Mouse (Mus musculus): Measurements from ENCODE around the gene Ttbk2.

The Ttbk2 gene

DNA sequence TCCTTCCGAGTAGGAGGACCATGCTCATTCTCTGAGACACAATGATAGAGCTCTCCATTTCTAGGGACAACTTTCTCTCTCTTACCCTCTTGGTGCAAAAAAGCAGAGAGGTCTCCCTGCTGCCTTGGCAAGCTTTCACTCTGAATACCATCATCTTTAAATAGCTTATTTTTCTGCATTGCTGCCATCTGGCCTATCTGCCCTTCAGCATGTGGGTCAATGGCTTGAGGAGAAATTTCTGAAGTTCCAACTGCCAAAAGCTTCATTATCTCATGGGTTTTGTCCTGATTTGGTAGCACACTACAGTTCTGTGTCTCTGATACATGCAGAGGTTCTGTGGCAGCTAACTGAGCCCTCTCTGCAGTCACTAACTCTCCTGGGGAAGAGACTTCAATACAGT is 104.9 kb downstream of the Ttbk2 start:
- no peak for DNase-seq (ENCODE audit: low spot score)

- DNase-seq (ENCODE audit: low spot score) = no peak
Observed at GRCm38 (mm10) chr2:120731877-120732530, 118.4 kb downstream of the Ttbk2 start.

DNA sequence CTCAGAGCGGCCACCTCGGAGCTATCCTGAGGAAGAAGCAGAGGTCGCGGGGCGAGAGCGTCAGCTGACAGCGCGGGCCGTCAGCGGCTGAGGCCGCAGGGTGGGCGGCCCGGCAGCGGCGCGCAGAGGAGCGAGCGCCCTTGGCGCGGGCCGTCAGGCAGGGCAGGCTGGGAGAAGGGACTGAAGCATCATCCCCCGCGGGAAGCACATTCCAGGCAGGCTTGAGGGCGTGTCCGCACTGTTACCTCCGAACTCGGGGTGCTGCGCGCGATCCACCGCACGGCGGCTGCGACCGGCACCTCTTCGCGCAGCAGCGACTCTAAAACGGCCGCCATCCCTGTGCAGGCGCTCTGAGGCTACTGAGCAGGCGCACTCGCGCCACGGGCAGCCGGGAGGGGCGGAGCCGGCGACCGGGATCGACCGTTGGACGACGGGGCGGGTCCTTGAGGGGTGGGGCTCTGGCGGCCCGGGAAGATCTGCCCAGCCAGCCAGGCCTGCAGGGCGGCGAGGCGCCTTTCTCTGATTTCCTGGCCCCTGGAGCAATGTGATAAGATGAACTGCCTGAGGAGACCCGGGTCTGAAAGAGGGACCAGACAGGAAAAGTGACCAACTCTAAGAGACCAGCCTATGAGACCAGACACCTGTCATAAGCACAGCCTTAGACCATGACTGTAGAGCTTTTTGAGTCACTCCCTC is 119.1 kb downstream of the Ttbk2 start:
- DNase-seq (ENCODE audit: low spot score) = peak; percentile 91

DNA sequence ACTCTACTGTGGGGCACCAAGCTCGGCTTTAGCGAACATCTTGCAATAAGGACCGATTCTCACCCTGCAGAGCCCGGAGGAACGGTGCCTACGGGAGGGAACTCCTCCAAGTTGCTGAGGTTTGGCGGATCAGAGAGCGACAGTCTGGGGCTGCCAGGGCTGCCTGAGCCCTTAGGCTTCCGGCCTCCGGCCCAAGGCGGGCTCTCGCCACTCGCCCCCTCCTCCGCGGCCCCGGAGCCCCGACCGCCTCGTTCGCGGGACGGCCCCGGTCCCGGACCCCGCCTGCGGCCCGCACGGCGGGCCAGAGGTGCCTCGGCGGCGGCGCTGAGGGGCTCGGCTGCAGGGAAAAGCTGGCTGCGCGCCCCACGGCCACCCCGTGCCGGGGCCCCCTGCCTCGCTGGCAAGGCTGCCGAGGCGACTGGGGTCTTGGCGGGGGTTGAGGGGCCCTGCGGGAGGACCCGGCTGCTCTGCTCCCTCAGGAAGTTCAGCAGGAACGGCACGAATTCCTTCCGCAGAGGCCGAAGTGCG is 119.7 kb downstream of the Ttbk2 start:
- no peak for DNase-seq (ENCODE audit: low spot score)

DNA sequence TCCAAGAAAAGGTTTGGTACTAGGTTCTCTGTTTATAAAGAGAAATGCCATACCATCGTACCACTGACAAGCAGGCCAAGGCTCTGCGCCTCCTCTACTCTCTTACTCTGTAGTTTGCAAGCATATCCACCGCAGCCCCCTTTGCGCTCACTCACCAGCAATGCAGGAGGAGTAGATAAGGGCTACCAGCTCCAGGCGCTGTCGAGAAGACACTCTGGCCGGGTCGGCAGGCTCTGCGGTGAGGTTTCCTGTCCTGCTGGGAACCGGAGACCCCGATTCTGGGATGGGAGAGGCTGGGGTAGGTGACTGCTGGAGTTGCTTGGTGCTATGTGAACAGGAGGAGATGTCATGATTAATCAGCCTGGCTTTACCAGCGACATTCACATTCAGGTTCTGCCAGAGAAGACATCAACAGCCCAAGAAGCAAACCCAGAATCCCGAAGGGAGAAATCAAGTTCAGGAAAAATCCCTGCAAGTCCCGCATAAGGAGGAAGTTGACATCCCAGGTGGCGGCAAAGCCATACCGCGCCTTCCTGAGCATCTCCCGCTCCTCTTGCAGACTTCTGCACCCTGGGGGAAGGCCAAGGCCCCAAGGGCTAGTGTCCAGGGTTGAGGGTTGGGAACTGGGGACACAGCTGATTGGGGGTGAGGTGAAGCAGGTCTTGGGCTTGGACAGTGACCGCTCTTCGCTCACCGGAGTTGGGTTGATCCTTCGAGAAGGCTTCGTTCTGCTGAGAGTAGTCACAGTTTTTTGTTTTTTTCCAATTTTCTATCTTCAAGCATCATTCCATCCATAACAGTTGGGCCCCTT is 120.4 kb downstream of the Ttbk2 start:
- DNase-seq (ENCODE audit: low spot score) = no peak

GRCm38 (mm10) chr2:120724176-120724575 is 126.2 kb downstream of the Ttbk2 start:
- DNase-seq (ENCODE audit: low spot score) = no peak

GRCm38 (mm10) chr2:120723621-120724020 is 126.8 kb downstream of the Ttbk2 start:
- DNase-seq (ENCODE audit: low spot score) = no peak

DNA sequence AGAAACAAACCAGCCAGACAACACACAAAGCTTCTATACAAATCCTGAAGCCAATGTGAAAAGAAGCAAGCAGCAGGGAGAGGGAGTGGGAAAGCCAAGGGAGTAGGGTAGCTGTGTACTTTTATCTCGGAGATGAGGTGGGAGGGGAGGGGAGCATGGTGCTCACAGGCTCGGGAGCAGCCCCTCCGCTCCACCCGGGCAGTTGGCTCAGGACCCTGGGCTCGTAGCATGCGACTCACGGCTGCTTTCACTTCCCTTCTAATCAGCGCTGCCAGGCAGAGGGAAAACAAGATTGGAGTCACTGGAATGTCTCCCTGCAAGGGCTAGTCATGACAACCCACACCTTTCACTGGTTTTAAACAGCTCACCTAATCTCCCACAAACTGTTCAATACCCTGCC is 127.9 kb downstream of the Ttbk2 start:
- DNase-seq (ENCODE audit: low spot score) = no peak

DNA sequence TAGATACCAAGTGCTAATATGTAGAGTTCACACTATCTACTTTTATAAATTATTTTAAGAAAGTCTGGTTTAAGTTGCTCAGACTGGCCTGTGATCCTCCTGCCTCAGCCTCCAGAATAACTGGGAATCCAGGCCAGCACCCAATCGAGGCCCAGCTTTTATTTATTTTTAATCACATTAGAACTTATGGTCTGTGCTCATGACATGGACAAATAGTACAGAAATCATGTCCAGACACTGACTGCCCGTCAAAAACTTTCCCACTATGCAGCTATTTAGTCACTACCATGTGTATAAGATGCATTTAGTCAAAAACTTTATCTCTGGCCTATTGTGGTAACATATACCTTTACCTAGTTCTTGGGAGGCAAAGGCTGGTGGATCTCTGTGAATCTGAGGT is 128.5 kb downstream of the Ttbk2 start:
- no peak for DNase-seq (ENCODE audit: low spot score)

DNA sequence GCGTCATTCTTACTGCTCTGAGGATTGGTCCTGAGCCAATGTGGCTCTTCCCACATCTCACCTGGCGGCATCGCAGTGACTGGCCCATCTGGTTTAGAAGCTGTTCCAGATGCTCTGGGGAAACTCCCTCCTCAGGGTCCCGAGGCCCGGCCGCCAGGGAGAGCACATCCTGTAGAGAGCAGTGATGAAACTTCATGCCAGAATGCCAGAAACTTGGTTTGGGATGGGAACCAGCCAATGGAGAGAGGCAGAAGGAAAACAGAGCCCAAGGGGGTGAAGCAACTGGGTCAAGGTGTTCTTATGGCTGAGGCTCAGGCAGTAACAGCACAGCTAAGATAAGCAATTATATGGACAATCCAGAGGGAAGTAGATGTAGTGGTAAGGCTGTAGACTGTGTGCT is 129.6 kb downstream of the Ttbk2 start:
- DNase-seq (ENCODE audit: low spot score) = no peak

DNA sequence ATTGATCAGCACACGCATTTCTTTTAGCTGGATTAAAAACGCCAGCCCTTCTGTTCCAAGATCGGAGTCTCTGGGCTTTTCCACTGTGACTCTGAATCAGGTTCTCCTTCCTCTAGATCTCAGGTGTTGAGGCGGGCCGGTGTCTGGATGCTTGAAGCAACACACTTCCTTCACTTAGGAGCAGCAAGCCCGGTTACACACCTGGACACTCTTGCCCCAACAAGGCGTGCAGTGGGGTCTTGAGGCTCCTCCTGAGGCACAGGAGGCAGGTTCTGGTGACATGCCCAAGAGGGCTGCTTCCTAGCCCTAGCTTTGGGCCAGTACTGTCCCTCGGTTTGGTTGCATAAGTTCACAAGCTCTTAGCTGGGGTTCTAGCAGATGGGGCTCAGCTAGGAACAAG is 131.9 kb downstream of the Ttbk2 start:
- no peak for DNase-seq (ENCODE audit: low spot score)

GRCm38 (mm10) chr2:120713441-120713840 is 137.0 kb downstream of the Ttbk2 start:
- DNase-seq (ENCODE audit: low spot score) = no peak

- peak; percentile 66 for DNase-seq (ENCODE audit: low spot score)
Observed at GRCm38 (mm10) chr2:120710948-120711347, 139.5 kb downstream of the Ttbk2 start.

DNA sequence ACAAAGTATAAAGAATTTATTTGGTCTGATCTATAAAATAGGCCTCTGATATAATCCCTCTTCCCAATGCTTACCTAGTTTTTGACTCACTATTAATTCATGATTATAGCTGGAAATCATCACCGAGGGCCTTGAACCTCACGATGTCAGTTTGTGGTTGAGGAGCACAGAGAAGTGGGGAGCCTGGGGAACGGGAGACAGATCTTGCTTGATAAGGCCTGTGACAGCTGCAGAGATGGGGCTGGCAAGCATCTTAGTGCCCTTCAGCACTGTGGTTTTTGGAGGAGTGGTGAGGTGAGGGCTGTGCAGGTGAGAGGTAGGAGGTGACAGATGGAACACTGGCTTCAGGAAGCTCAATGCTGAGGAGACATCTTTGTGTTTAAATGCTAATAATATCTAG is 140.2 kb downstream of the Ttbk2 start:
- DNase-seq (ENCODE audit: low spot score) = no peak

GRCm38 (mm10) chr2:120707041-120707440 is 143.4 kb downstream of the Ttbk2 start:
- no peak for DNase-seq (ENCODE audit: low spot score)

DNA sequence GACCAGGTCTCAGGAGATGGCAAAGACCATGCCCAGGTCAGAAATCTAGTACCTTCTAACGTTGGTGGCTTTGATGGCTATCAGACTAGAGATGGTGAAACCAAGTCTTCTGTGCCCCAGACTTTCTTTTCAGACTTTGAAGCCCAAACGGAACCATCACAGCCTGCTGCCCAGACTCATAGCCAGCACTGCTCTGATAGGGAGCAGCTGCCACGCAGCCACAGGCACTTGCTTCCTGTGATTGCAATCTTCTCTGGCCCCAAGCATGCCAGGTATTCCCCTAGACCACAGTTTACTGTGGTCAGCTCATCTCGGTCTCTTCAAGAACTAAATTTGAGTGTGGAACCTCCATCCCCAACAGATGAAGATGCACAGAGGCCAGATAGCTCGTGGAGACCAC is 147.7 kb downstream of the Ttbk2 start:
- no peak for DNase-seq (ENCODE audit: low spot score)

DNA sequence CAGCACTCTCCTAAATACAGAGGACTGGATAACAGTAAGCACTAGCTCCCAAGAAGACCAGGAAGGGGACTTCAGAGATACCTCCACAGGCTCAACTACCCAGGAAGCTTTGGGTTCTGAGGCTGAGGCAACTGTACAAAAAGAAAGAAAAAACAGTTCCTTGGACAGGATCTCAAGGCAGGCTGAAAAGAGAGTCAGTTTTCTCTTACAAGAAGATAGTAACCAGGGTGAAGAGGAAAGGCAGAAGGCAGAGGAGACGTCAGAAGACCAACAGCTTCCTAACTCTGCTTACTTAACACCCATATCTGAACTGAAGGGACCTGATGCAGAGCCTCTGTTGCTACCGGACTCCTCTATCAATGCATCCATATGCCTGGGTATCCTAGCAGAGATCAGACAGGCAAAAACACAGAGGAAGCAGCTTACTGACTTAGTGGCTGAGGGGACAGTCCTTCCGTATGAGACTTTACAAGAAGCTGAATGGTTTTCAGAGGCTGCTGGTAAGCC is 150.0 kb downstream of the Ttbk2 start:
- DNase-seq (ENCODE audit: low spot score) = no peak

DNA sequence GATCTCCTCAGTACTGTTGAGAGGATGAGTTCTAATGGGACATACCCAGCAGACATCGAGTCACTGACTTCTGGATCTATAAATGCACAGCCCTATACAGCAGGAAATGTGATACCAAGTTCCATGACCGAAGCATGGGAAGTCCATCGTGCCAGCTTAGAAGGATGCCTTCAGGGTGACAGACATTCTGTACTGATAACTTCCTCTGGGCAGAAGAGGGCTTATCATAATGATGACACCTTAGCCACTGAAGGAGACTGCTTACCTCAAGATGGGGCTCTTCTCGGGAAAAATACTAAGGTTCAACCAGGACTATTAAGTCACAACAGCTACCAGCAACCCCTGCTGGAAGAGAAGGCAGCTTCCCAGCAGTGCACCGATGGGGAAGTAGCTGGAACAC is 152.6 kb downstream of the Ttbk2 start:
- no peak for DNase-seq (ENCODE audit: low spot score)

All from ovary, adult 18-20 months (tissue).